ENCODE assay signal across 9 mouse cellular contexts in the genomic region with DNA sequence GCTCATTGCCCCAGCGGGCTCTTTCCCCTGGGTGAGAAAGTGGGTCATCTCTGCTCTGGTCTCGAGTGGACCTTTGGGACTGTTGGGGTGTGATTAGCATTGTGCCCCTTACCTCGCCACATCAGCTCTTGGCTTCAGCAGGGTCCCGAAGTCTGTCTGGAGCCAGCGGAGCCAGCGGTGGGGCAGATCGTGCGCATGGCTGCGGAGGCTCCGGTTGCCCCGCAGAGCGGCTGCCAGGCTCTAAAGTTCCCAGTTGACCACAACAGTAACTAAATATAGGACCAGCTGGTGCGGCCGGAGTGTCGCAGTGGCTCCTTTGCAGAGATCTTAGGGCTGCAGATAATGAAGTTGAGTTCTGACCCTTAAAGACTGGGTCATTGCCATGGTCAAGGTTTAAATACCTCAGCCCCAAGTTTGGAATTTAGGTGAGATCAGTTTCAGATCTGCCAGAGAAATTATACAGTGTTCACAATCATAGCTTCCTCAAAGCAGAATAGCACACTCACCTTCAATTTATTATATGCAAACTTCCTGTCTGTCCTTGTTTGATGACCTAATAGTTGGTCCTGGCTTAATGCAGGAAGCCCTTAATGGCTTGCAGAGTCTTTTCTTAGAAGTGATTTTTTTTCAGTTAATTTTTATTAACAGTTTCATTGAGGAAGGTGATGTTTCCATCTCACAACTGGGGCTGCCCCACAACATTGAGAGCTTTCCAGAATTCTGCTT. TPM values are rescaled to one million over a fixed set of nuclear protein-coding genes. Genes with fewer than 3 reads are reported as not detected.
DNase-seq lines count a peak whose midpoint lies in the region; ATAC-seq and TF ChIP-seq lines count a peak whose summit lies in the region.
"Had no signal": no experiment of that assay in that cellular context is flagged by ENCODE, and none has a peak within 500 bp of the region (broad histone marks: within the 10 kb centered on the region; RNA-seq: fewer than 3 reads in every experiment).

No protein-coding gene starts in this region.

- peak overlapping the region; percentile 63 for H3K9ac ChIP-seq in kidney, postnatal 0 days (ENCODE audit: low read depth, low read length)
- H3K9ac ChIP-seq in embryonic facial prominence, embryonic 13.5 days: peak overlapping the region; percentile 75
- H3K9ac ChIP-seq in heart, embryonic 14.5 days (ENCODE audit: low read length): peak overlapping the region; percentile 90
- peak overlapping the region; percentile 90 for H3K9ac ChIP-seq in liver, embryonic 13.5 days

- no peaks in the 10 kb centered on the region for H3K9me3 ChIP-seq in kidney, postnatal 0 days (replicated peaks; ENCODE audit: low read length)
- no peaks in the 10 kb centered on the region for H3K9me3 ChIP-seq in embryonic facial prominence, embryonic 13.5 days
- no peaks in the 10 kb centered on the region for H3K9me3 ChIP-seq in heart, embryonic 14.5 days (ENCODE audit: control insufficient read depth, low read length)
- no peaks in the 10 kb centered on the region for H3K9me3 ChIP-seq in liver, embryonic 13.5 days (replicated peaks)

- no peak; the same call in 1 of the 2 replicates for ATAC-seq in kidney, postnatal 0 days (replicated peaks; ENCODE audit: low FRiP score, low read depth)
- 0 out of 2 replicates have a peak, but pooled peaks have one; percentile 1 for ATAC-seq in embryonic facial prominence, embryonic 13.5 days (ENCODE audit: insufficient number of reproducible peaks, insufficient read depth, low FRiP score, low TSS enrichment, low read depth)
- no peak for ATAC-seq in heart, embryonic 14.5 days (ENCODE audit: insufficient number of reproducible peaks, insufficient read depth, low FRiP score, low read depth)
- no peak for ATAC-seq in liver, embryonic 13.5 days (ENCODE audit: low read depth)
- ATAC-seq in activated CD4-positive, CD25-positive, alpha-beta regulatory T cell, adult 4 months: no peak
- no peak for ATAC-seq in inflammation-experienced regulatory T-cells, adult 6 months

- H3K27me3 ChIP-seq in kidney, postnatal 0 days (ENCODE audit: insufficient read depth, low read length): no peaks in the 10 kb centered on the region
- H3K27me3 ChIP-seq in embryonic facial prominence, embryonic 13.5 days: no peaks in the 10 kb centered on the region
- H3K27me3 ChIP-seq in heart, embryonic 14.5 days (ENCODE audit: control insufficient read depth, insufficient read depth, low read length): no peaks in the 10 kb centered on the region
- H3K27me3 ChIP-seq in liver, embryonic 13.5 days: no peaks in the 10 kb centered on the region
- H3K27me3 ChIP-seq: Patski had no signal

- H3K36me3 ChIP-seq in kidney, postnatal 0 days (ENCODE audit: insufficient read depth, low read length): no peaks in the 10 kb centered on the region
- no peaks in the 10 kb centered on the region for H3K36me3 ChIP-seq in embryonic facial prominence, embryonic 13.5 days
- H3K36me3 ChIP-seq in heart, embryonic 14.5 days (ENCODE audit: control insufficient read depth, insufficient read depth, low read length): no peaks in the 10 kb centered on the region
- no peaks in the 10 kb centered on the region for H3K36me3 ChIP-seq in liver, embryonic 13.5 days

- TF ChIP-seq CTCF in kidney, postnatal 0 days (IDR thresholded peaks at IDR 0.05; ENCODE audit: low read depth): no peak

- H3K27ac ChIP-seq in kidney, postnatal 0 days: peak overlapping the region; percentile 51; the same call in 1 of the 2 replicates
- H3K27ac ChIP-seq in embryonic facial prominence, embryonic 13.5 days: peak overlapping the region; percentile 56
- peak overlapping the region; percentile 89 to 92 for H3K27ac ChIP-seq in heart, embryonic 14.5 days (replicated peaks in 1 of 2; ENCODE audit: control insufficient read depth in 1 of 2, insufficient read depth in 1 of 2, low read depth in 2 of 2, low read length in 2 of 2)
- peak overlapping the region; percentile 95 for H3K27ac ChIP-seq in liver, embryonic 13.5 days

- intact Hi-C loops in left cerebral cortex, postnatal 25 days (cut with DNase I): loop anchor here (5.0 kb wide), 1 partner anchor 171 kb away; a partner anchor contains a TSS

- peak overlapping the region; percentile 71 for H3K4me3 ChIP-seq in kidney, postnatal 0 days (replicated peaks; ENCODE audit: low read depth, low read length)
- H3K4me3 ChIP-seq in embryonic facial prominence, embryonic 13.5 days: peak overlapping the region; percentile 70
- H3K4me3 ChIP-seq in heart, embryonic 14.5 days (ENCODE audit: control insufficient read depth in 1 of 2, insufficient read depth in 1 of 2, low read depth in 1 of 2, low read length in 2 of 2): peak overlapping the region; percentile 87 to 93
- H3K4me3 ChIP-seq in liver, embryonic 13.5 days (replicated peaks): peak overlapping the region; percentile 82

- DNase-seq in kidney, postnatal 0 days (ENCODE audit: low spot score): peak; percentile 62
- DNase-seq in kidney, adult 9 months: no peak
- DNase-seq in liver, embryonic 13.5 days: no peak
- DNase-seq in left cerebral cortex, postnatal 25 days (ENCODE audit: low spot score in 2 of 2): no peak

- H3K4me2 ChIP-seq in kidney, postnatal 0 days (ENCODE audit: low read length): peak overlapping the region; percentile 96
- H3K4me2 ChIP-seq in embryonic facial prominence, embryonic 13.5 days: peak overlapping the region; percentile 98
- peak overlapping the region; percentile 98 for H3K4me2 ChIP-seq in heart, embryonic 14.5 days (ENCODE audit: low read length)
- H3K4me2 ChIP-seq in liver, embryonic 13.5 days: peak overlapping the region; percentile 99

- WGBS in kidney, postnatal 0 days: 7% methylated on average over 15 of the region's 15 CpGs
- 2% methylated on average over 15 of the region's 15 CpGs for WGBS in embryonic facial prominence, embryonic 13.5 days
- under 1% methylated on average over 15 of the region's 15 CpGs for WGBS in heart, embryonic 14.5 days
- 6% methylated on average over 15 of the region's 15 CpGs for WGBS in liver, embryonic 13.5 days (ENCODE audit: insufficient replicate concordance)

- peaks cover 4% of the 10 kb centered on the region; the same call in 1 of the 2 replicates for H3K4me1 ChIP-seq in kidney, postnatal 0 days (replicated peaks; ENCODE audit: insufficient read depth, low read length)
- peaks cover 12% of the 10 kb centered on the region for H3K4me1 ChIP-seq in embryonic facial prominence, embryonic 13.5 days
- H3K4me1 ChIP-seq in heart, embryonic 14.5 days (ENCODE audit: control insufficient read depth in 2 of 2, insufficient read depth in 2 of 2, low read length in 2 of 2): peaks cover 7 to 33% of the 10 kb centered on the region in 2 experiments
- H3K4me1 ChIP-seq in liver, embryonic 13.5 days (replicated peaks): peaks cover 38% of the 10 kb centered on the region

RNA-seq across cellular contexts. Expression of a gene that starts 1.0 kb away (rescaled TPM):
- 5.7 and 6.4 TPM in 2 replicates for polyA plus RNA-seq in kidney, postnatal 0 days (2015; fragmentation: Nextera tagmentation; extraction: Ambion mirVana)
- polyA plus RNA-seq in embryonic facial prominence, embryonic 13.5 days (2015; fragmentation: Nextera tagmentation; extraction: Ambion mirVana): 10.2 and 12.4 TPM in 2 replicates
- 10.5 and 13.3 TPM in 2 replicates for polyA plus RNA-seq in heart, embryonic 14.5 days (2014; fragmentation: Nextera tagmentation; extraction: Ambion mirVana)
- 7.8 and 8.1 TPM in 2 replicates for polyA plus RNA-seq in liver, embryonic 13.5 days (2015; fragmentation: Nextera tagmentation; extraction: Ambion mirVana)
- 1 to 10 TPM; 5.0 to 6.2 TPM for polyA plus RNA-seq in activated CD4-positive, CD25-positive, alpha-beta regulatory T cell, adult 4 months (2017; shearing (Covaris generic))
- total RNA-seq in left cerebral cortex, postnatal 25 days (2021): 10 to 100 TPM; 17.5 to 18.0 TPM
- polyA plus RNA-seq in inflammation-experienced regulatory T-cells, adult 6 months (2017; shearing (Covaris generic)): 1 to 10 TPM; 5.4 to 6.0 (median 5.8) TPM

RNA-seq across cellular contexts. Expression of a gene that starts 24.1 kb away (rescaled TPM):
- polyA plus RNA-seq in kidney, postnatal 0 days (2015; fragmentation: Nextera tagmentation; extraction: Ambion mirVana): 72.2 and 75.0 TPM in 2 replicates
- 63.3 and 67.6 TPM in 2 replicates for polyA plus RNA-seq in embryonic facial prominence, embryonic 13.5 days (2015; fragmentation: Nextera tagmentation; extraction: Ambion mirVana)
- 36.6 and 36.9 TPM in 2 replicates for polyA plus RNA-seq in heart, embryonic 14.5 days (2014; fragmentation: Nextera tagmentation; extraction: Ambion mirVana)
- polyA plus RNA-seq in liver, embryonic 13.5 days (2015; fragmentation: Nextera tagmentation; extraction: Ambion mirVana): 47.4 and 50.8 TPM in 2 replicates
- polyA plus RNA-seq in activated CD4-positive, CD25-positive, alpha-beta regulatory T cell, adult 4 months (2017; shearing (Covaris generic)): 10 to 100 TPM; 21.7 to 34.5 TPM
- total RNA-seq in left cerebral cortex, postnatal 25 days (2021): 10 to 100 TPM; 47.7 to 51.4 TPM
- 10 to 100 TPM; 19.5 to 27.5 (median 24.2) TPM for polyA plus RNA-seq in inflammation-experienced regulatory T-cells, adult 6 months (2017; shearing (Covaris generic))

RNA-seq across cellular contexts. Expression of a gene that starts 58.8 kb away (rescaled TPM):
- polyA plus RNA-seq in kidney, postnatal 0 days (2015; fragmentation: Nextera tagmentation; extraction: Ambion mirVana): 0.36 and 0.45 TPM in 2 replicates
- polyA plus RNA-seq in embryonic facial prominence, embryonic 13.5 days (2015; fragmentation: Nextera tagmentation; extraction: Ambion mirVana): 0.15 and 0.25 TPM in 2 replicates
- 0.12 and 0.15 TPM in 2 replicates for polyA plus RNA-seq in heart, embryonic 14.5 days (2014; fragmentation: Nextera tagmentation; extraction: Ambion mirVana)
- polyA plus RNA-seq in liver, embryonic 13.5 days (2015; fragmentation: Nextera tagmentation; extraction: Ambion mirVana): 0.46 and 0.50 TPM in 2 replicates
- polyA plus RNA-seq in activated CD4-positive, CD25-positive, alpha-beta regulatory T cell, adult 4 months (2017; shearing (Covaris generic)): not detected
- total RNA-seq in left cerebral cortex, postnatal 25 days (2021): under 1 TPM; 0.21 to 0.28 TPM
- under 1 TPM in 2 of 3 experiments, not detected in 1; 0.21 to 0.45 TPM for polyA plus RNA-seq in inflammation-experienced regulatory T-cells, adult 6 months (2017; shearing (Covaris generic))
- polyA plus RNA-seq: Patski had no signal
